In the genomic region with DNA sequence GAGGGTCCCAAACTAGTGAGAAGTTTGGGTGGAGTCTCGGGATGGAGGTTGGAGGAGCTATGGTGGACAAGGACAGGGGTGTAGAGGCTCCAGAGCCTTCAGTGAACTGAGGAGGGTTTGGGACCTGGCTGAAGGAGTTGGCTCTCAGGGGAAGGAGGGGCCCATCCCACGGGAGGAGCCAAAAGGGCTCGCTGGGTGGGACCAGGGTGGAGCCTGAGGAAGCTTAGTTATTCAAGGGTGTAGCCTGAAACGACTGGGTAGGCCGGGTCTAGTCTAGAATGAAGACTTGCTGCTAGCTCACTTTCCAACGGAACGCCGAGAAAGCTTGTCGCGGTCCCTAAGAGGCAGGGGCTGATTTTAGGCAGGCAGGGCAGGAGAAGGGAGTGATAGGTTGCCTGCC, we compare ENCODE assay signal across 9 mouse cellular contexts. TPM values are rescaled to one million over a fixed set of nuclear protein-coding genes. Genes with fewer than 3 reads are reported as not detected.
DNase-seq lines count a peak whose midpoint lies in the region; ATAC-seq and TF ChIP-seq lines count a peak whose summit lies in the region.
"Had no signal": no experiment of that assay in that cellular context is flagged by ENCODE, and none has a peak within 500 bp of the region (broad histone marks: within the 10 kb centered on the region; RNA-seq: fewer than 3 reads in every experiment).

No protein-coding gene starts in this region.

- peak overlapping the region; percentile 38 for H3K4me3 ChIP-seq in forebrain, embryonic 14.5 days (ENCODE audit: low read depth, low read length)
- H3K4me3 ChIP-seq in hindbrain, embryonic 10.5 days: peak overlapping the region; percentile 64
- peak overlapping the region; percentile 51 for H3K4me3 ChIP-seq in limb, embryonic 14.5 days (replicated peaks; ENCODE audit: low read length)
- H3K4me3 ChIP-seq in midbrain, embryonic 14.5 days (replicated peaks; ENCODE audit: low read depth, low read length): peak overlapping the region; percentile 37

- ATAC-seq in forebrain, embryonic 14.5 days: peak; percentile 41; the same call in 1 of the 2 replicates
- ATAC-seq in limb, embryonic 14.5 days (ENCODE audit: low FRiP score, low read depth): 0 out of 2 replicates have a peak, but pooled peaks have one; percentile 36
- ATAC-seq in midbrain, embryonic 14.5 days (ENCODE audit: low FRiP score, low TSS enrichment): no peak
- ATAC-seq in inflammation-experienced regulatory T-cells, adult 6 months: no peak

- peaks cover 20% of the 10 kb centered on the region for H3K27me3 ChIP-seq in forebrain, embryonic 14.5 days (replicated peaks; ENCODE audit: control insufficient read depth, insufficient read depth, low read length)
- H3K27me3 ChIP-seq in hindbrain, embryonic 10.5 days (ENCODE audit: insufficient read depth, poor library complexity, severe bottlenecking): peaks cover 46% of the 10 kb centered on the region
- H3K27me3 ChIP-seq in limb, embryonic 14.5 days (ENCODE audit: control insufficient read depth, insufficient read depth, low read length): peaks cover 17% of the 10 kb centered on the region; the same call in 1 of the 2 replicates
- peaks cover 24% of the 10 kb centered on the region for H3K27me3 ChIP-seq in midbrain, embryonic 14.5 days (ENCODE audit: control insufficient read depth, insufficient read depth, low read length)

- TF ChIP-seq POLR2A in limb, embryonic 14.5 days (IDR thresholded peaks at IDR 0.05; ENCODE audit: borderline replicate concordance, extremely low read depth, insufficient read depth, insufficient read length): no peak

- H3K27ac ChIP-seq in forebrain, embryonic 14.5 days (ENCODE audit: low read depth, low read length): no peak overlapping the region
- H3K27ac ChIP-seq in hindbrain, embryonic 10.5 days: peak overlapping the region; percentile 82
- H3K27ac ChIP-seq in limb, embryonic 14.5 days (replicated peaks; ENCODE audit: low read depth, low read length): no peak overlapping the region
- H3K27ac ChIP-seq in midbrain, embryonic 14.5 days (replicated peaks; ENCODE audit: low read depth, low read length): 0 out of 2 replicates have a peak overlapping the region, but pooled peaks have one; percentile 26

- H3K4me2 ChIP-seq in forebrain, embryonic 14.5 days (ENCODE audit: low read length): peak overlapping the region; percentile 61
- peak overlapping the region; percentile 90 for H3K4me2 ChIP-seq in limb, embryonic 14.5 days (replicated peaks; ENCODE audit: low read depth, low read length, severe bottlenecking)
- H3K4me2 ChIP-seq in midbrain, embryonic 14.5 days (ENCODE audit: low read length): peak overlapping the region; percentile 65

- H3K9me3 ChIP-seq in forebrain, embryonic 14.5 days (replicated peaks; ENCODE audit: control insufficient read depth, low read length): no peaks in the 10 kb centered on the region
- H3K9me3 ChIP-seq in hindbrain, embryonic 10.5 days: no peaks in the 10 kb centered on the region
- no peaks in the 10 kb centered on the region for H3K9me3 ChIP-seq in limb, embryonic 14.5 days (ENCODE audit: control insufficient read depth, low read length)
- no peaks in the 10 kb centered on the region for H3K9me3 ChIP-seq in midbrain, embryonic 14.5 days (ENCODE audit: control insufficient read depth, low read length)

- under 1% methylated on average over 10 of the region's 10 CpGs for WGBS in forebrain, embryonic 14.5 days
- under 1% methylated on average over 10 of the region's 10 CpGs for WGBS in hindbrain, embryonic 10.5 days
- WGBS in limb, embryonic 14.5 days: 6% methylated on average over 10 of the region's 10 CpGs
- WGBS in midbrain, embryonic 14.5 days: under 1% methylated on average over 10 of the region's 10 CpGs

- peak; percentile 95 for DNase-seq in ES-CJ7 (ENCODE audit: low read depth, low spot score)
- peak; percentile 82 for DNase-seq in adrenal gland, postnatal 25 days
- DNase-seq in forebrain, embryonic 14.5 days (ENCODE audit: low spot score): peak; percentile 33
- DNase-seq in hindbrain, embryonic 10.5 days (ENCODE audit: low spot score): peak; percentile 51
- DNase-seq in limb, embryonic 14.5 days (ENCODE audit: low spot score): peak; percentile 66
- peak; percentile 34 for DNase-seq in midbrain, embryonic 14.5 days
- DNase-seq in thymus, postnatal 10 days (ENCODE audit: low spot score in 2 of 2): no peak

- peak overlapping the region; percentile 53; the same call in 1 of the 2 replicates for H3K9ac ChIP-seq in forebrain, embryonic 14.5 days (ENCODE audit: low read length)
- peak overlapping the region; percentile 55 for H3K9ac ChIP-seq in limb, embryonic 14.5 days (ENCODE audit: low read depth, low read length, severe bottlenecking)
- H3K9ac ChIP-seq in midbrain, embryonic 14.5 days (replicated peaks; ENCODE audit: low read length): peak overlapping the region; percentile 50

- H3K4me1 ChIP-seq in forebrain, embryonic 14.5 days (ENCODE audit: control insufficient read depth, insufficient read depth, low read length): peaks cover 9% of the 10 kb centered on the region
- peaks cover 23% of the 10 kb centered on the region for H3K4me1 ChIP-seq in hindbrain, embryonic 10.5 days (replicated peaks)
- peaks cover 4% of the 10 kb centered on the region for H3K4me1 ChIP-seq in limb, embryonic 14.5 days (ENCODE audit: control insufficient read depth, insufficient read depth, low read length)
- peaks cover 13% of the 10 kb centered on the region for H3K4me1 ChIP-seq in midbrain, embryonic 14.5 days (ENCODE audit: control insufficient read depth, insufficient read depth, low read length)

- H3K36me3 ChIP-seq in forebrain, embryonic 14.5 days (ENCODE audit: control insufficient read depth, insufficient read depth, low read length): no peaks in the 10 kb centered on the region
- no peaks in the 10 kb centered on the region for H3K36me3 ChIP-seq in hindbrain, embryonic 10.5 days
- no peaks in the 10 kb centered on the region for H3K36me3 ChIP-seq in limb, embryonic 14.5 days (ENCODE audit: control insufficient read depth, insufficient read depth, low read length)
- H3K36me3 ChIP-seq in midbrain, embryonic 14.5 days (ENCODE audit: control insufficient read depth, insufficient read depth, low read length): no peaks in the 10 kb centered on the region

RNA-seq across cellular contexts. Expression of a gene that starts 9.0 kb away (rescaled TPM):
- not detected in 2 replicates for total RNA-seq in adrenal gland, postnatal 25 days (2021)
- not detected in 2 replicates for polyA plus RNA-seq in forebrain, embryonic 14.5 days (2014; fragmentation: Nextera tagmentation; extraction: Ambion mirVana)
- polyA plus RNA-seq in hindbrain, embryonic 10.5 days (2016; fragmentation: Nextera tagmentation; extraction: Ambion mirVana): 0.08 TPM in 1 of 2 replicates, not detected in the other
- polyA plus RNA-seq in limb, embryonic 14.5 days (2012; rRNA removed): 0.05 TPM in 1 of 2 replicates, not detected in the other
- polyA plus RNA-seq in limb, embryonic 14.5 days (2014; fragmentation: Nextera tagmentation; extraction: Ambion mirVana): 0.14 TPM in 1 of 2 replicates, not detected in the other
- not detected in 2 replicates for polyA plus RNA-seq in midbrain, embryonic 14.5 days (2014; fragmentation: Nextera tagmentation; extraction: Ambion mirVana)
- not detected for polyA plus RNA-seq in inflammation-experienced regulatory T-cells, adult 6 months (2017; shearing (Covaris generic))
- total RNA-seq: neutrophil, adult 5-6 weeks had no signal

RNA-seq across cellular contexts. Expression of a gene that starts 22.7 kb away (rescaled TPM):
- 83.7 and 115 TPM in 2 replicates for total RNA-seq in adrenal gland, postnatal 25 days (2021)
- 85.6 and 99.3 TPM in 2 replicates for polyA plus RNA-seq in forebrain, embryonic 14.5 days (2014; fragmentation: Nextera tagmentation; extraction: Ambion mirVana)
- polyA plus RNA-seq in hindbrain, embryonic 10.5 days (2016; fragmentation: Nextera tagmentation; extraction: Ambion mirVana): 80.7 and 93.1 TPM in 2 replicates
- polyA plus RNA-seq in limb, embryonic 14.5 days (2012; rRNA removed): 113 and 141 TPM in 2 replicates
- polyA plus RNA-seq in limb, embryonic 14.5 days (2014; fragmentation: Nextera tagmentation; extraction: Ambion mirVana): 72.2 and 75.7 TPM in 2 replicates
- 124 and 133 TPM in 2 replicates for polyA plus RNA-seq in midbrain, embryonic 14.5 days (2014; fragmentation: Nextera tagmentation; extraction: Ambion mirVana)
- 10 to 100 TPM in 1 of 3 experiments, 1 to 10 TPM in 2; 6.1 to 12.1 (median 7.1) TPM for polyA plus RNA-seq in inflammation-experienced regulatory T-cells, adult 6 months (2017; shearing (Covaris generic))

RNA-seq across cellular contexts. Expression of a gene that starts 22.7 kb away (rescaled TPM):
- 13.3 and 16.5 TPM in 2 replicates for total RNA-seq in adrenal gland, postnatal 25 days (2021)
- polyA plus RNA-seq in forebrain, embryonic 14.5 days (2014; fragmentation: Nextera tagmentation; extraction: Ambion mirVana): 37.3 and 41.0 TPM in 2 replicates
- polyA plus RNA-seq in hindbrain, embryonic 10.5 days (2016; fragmentation: Nextera tagmentation; extraction: Ambion mirVana): 22.4 and 26.8 TPM in 2 replicates
- 78.9 and 115 TPM in 2 replicates for polyA plus RNA-seq in limb, embryonic 14.5 days (2012; rRNA removed)
- 26.3 and 33.6 TPM in 2 replicates for polyA plus RNA-seq in limb, embryonic 14.5 days (2014; fragmentation: Nextera tagmentation; extraction: Ambion mirVana)
- polyA plus RNA-seq in midbrain, embryonic 14.5 days (2014; fragmentation: Nextera tagmentation; extraction: Ambion mirVana): 50.1 and 52.3 TPM in 2 replicates
- polyA plus RNA-seq in inflammation-experienced regulatory T-cells, adult 6 months (2017; shearing (Covaris generic)): 1 to 10 TPM in 2 of 3 experiments, under 1 TPM in 1; 0.23 to 1.9 (median 1.5) TPM
- total RNA-seq: neutrophil, adult 5-6 weeks had no signal

RNA-seq across cellular contexts. Expression of a gene that starts 34.4 kb away (rescaled TPM):
- 177 and 221 TPM in 2 replicates for total RNA-seq in adrenal gland, postnatal 25 days (2021)
- polyA plus RNA-seq in forebrain, embryonic 14.5 days (2014; fragmentation: Nextera tagmentation; extraction: Ambion mirVana): 241 and 274 TPM in 2 replicates
- polyA plus RNA-seq in hindbrain, embryonic 10.5 days (2016; fragmentation: Nextera tagmentation; extraction: Ambion mirVana): 843 and 861 TPM in 2 replicates
- 607 and 720 TPM in 2 replicates for polyA plus RNA-seq in limb, embryonic 14.5 days (2012; rRNA removed)
- 166 and 187 TPM in 2 replicates for polyA plus RNA-seq in limb, embryonic 14.5 days (2014; fragmentation: Nextera tagmentation; extraction: Ambion mirVana)
- polyA plus RNA-seq in midbrain, embryonic 14.5 days (2014; fragmentation: Nextera tagmentation; extraction: Ambion mirVana): 236 and 281 TPM in 2 replicates
- 10 to 100 TPM; 37.3 to 84.6 (median 70.6) TPM for polyA plus RNA-seq in inflammation-experienced regulatory T-cells, adult 6 months (2017; shearing (Covaris generic))

RNA-seq across cellular contexts. Expression of a gene that starts 45.5 kb away (rescaled TPM):
- 138 and 151 TPM in 2 replicates for total RNA-seq in adrenal gland, postnatal 25 days (2021)
- polyA plus RNA-seq in forebrain, embryonic 14.5 days (2014; fragmentation: Nextera tagmentation; extraction: Ambion mirVana): 52.7 and 60.6 TPM in 2 replicates
- 76.7 and 78.1 TPM in 2 replicates for polyA plus RNA-seq in hindbrain, embryonic 10.5 days (2016; fragmentation: Nextera tagmentation; extraction: Ambion mirVana)
- polyA plus RNA-seq in limb, embryonic 14.5 days (2012; rRNA removed): 142 and 168 TPM in 2 replicates
- polyA plus RNA-seq in limb, embryonic 14.5 days (2014; fragmentation: Nextera tagmentation; extraction: Ambion mirVana): 92.5 and 92.7 TPM in 2 replicates
- 46.7 and 54.0 TPM in 2 replicates for polyA plus RNA-seq in midbrain, embryonic 14.5 days (2014; fragmentation: Nextera tagmentation; extraction: Ambion mirVana)
- 100 to 1,000 TPM in 2 of 3 experiments, 10 to 100 TPM in 1; 83.6 to 119 (median 115) TPM for polyA plus RNA-seq in inflammation-experienced regulatory T-cells, adult 6 months (2017; shearing (Covaris generic))

Comparison
In these comparisons a context has a peak if more than half of its experiments do, and no peak if none do; other contexts are left out.
1. DNase-seq: peak in ES-CJ7 (single experiment), adrenal gland, postnatal 25 days (single experiment), forebrain, embryonic 14.5 days (single experiment), hindbrain, embryonic 10.5 days (single experiment), limb, embryonic 14.5 days (single experiment) and midbrain, embryonic 14.5 days (single experiment); none in thymus, postnatal 10 days (0 of 2).
2. ATAC-seq: peak in forebrain, embryonic 14.5 days (single experiment) and limb, embryonic 14.5 days (single experiment); none in midbrain, embryonic 14.5 days (single experiment) and inflammation-experienced regulatory T-cells, adult 6 months (single experiment).
3. H3K27ac ChIP-seq: peak in hindbrain, embryonic 10.5 days (single experiment) and midbrain, embryonic 14.5 days (single experiment); none in forebrain, embryonic 14.5 days (single experiment) and limb, embryonic 14.5 days (single experiment).
4. Peak in every context shown above with its lines, with median percentiles within 50 percentile points of each other: H3K4me2 ChIP-seq, H3K4me3 ChIP-seq and H3K9ac ChIP-seq.